Mouse (Mus musculus) 3T3-L1 (cell line): ENCODE measurements around the gene Atf2.

ENCODE experiments used
- DNase-seq: peaks from one replicate; pipeline ENCODE4 v3.0.0-alpha.2; 2015; ENCODE audit warnings: low read depth, low spot score

Gene Atf2

DNA sequence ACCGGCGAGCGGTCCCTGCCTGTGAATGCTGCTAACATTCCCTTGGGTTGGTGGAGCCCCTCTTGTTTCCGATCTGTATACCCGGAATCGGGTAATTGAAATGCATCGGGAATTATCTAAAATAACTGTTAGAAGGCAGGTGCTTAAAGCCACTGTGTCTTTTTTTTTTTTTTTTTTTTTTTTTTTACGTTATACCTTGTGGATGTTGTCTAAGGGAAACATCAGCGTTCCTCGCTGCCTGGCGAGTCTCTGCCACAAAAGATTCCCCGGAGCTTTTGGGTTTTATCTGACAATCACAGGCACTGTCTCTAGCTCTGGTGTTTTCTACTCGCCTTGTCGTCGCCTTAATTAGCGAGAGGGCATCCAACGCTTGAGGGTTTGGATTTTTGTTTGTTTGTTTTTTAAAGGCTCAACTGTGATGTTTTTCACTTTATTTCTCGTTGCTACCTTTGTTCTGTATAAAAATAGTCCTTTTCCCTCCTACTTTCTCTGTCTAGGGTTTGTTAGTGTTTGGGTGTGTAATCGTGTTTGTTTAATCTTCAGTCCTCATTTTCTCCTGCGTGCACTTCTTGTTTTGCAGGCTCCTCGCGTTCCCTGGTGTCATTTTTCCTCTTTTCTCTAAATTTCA lies 116.6 kb downstream of the Atf2 start:
- no peak for DNase-seq

DNA sequence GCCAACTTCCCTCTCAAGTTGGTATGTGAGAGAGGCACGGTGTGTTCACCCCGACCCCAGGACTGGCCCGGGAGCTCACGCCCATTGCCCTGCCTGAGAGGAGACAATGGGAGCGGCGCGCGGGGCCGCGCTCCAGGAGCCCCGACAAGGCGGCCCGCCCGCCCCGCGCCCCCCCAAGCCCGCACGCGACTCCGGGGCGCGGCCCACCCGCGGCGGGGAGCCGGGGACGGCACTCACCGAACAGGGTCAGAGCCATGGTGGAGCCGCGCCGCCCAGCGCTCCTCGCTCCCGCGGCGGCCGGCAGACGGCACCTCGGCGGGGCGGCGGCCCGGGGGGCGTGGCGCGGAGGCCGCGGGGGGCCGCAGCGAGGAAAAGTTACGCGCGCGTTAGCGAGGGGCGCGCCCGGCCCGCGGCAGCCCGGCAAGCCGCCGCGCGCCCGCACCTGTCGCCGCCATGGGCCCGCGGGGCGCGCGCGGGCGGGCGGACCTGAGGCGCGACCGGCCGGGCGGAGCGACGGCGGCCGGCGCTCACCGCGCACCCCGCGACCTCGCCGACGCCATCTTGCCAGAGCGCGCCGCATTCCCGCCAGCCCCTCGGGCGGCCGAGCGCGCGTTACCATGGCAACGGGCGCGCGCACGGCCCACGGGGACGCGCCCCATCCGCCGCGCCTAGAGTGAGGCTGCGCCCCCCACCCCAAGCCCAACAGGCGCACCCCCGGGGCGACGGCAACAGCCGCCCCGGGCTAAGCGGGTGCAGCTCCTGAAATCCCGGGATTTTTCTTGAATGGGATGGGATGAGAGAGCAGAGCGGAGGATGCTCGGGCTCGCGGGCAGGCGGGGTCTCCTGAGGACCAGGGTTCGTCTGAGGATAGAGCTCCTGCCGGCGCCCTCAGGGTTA lies 117.4 kb downstream of the Atf2 start, which contains the start of gene Chn1:
TSS of gene Chn1 (minus strand) at position 561 of the 897 bp plus-strand sequence.
- no peak for DNase-seq

DNA sequence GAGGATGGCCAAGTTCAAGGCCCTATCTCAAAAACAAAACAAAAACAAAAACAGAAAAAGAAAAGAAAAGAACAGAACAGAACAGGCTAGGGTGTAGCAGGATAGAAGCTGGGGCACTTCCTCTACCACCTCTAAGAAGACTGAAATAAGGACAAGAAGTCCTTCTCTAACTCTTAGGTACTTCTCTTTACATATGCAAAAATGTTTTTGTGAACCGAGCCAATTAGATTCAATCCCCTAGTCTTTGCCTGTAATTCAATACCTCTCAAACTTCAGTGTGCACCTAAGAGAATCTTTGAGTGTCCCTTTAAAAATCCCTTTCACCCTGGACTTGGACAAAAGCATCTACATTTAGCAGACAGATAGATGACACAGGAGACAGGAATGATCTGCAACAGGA lies 119.5 kb downstream of the Atf2 start:
- no peak for DNase-seq

DNA sequence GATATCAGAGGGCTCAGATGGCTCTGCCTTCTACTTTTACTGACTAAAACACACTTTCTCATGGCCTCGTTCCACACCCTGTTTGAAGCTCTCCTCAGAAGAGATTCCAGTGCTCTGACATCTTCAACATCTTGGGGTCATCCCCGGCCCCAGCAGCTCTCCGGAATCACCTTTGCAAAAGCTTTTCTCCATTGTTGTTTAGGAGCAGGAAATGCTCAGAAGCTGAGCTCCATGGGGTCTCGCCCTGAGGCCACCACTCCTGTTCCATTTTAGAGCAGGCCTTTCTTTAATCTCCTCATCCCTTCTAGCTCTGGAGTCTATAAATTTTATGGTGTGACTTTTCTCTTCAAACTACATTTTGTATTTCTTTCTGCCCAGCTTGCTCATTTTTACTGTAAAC lies 123.8 kb downstream of the Atf2 start:
- no peak for DNase-seq
